Mouse (Mus musculus): ENCODE measurements around the gene Lat. TPM values are rescaled to one million over a fixed set of nuclear protein-coding genes. Genes with fewer than 3 reads are reported as not detected.
"Not testable (repeated sequence)": the region's sequence is repeated elsewhere in the genome, so short reads cannot be mapped to it uniquely, and the experiment has no call there.

Lat gene
- polyA plus RNA-seq, 2 experiments, result 2.7 to 4.1 TPM

- Histone ChIP-seq H3K9me3 (ENCODE audit: control insufficient read depth, low read length) (no peaks in the 10 kb centered on the region), H3K4me1 (ENCODE audit: control insufficient read depth, insufficient read depth, low read length) (no peaks in the 10 kb centered on the region), H3K27ac (replicated peaks; ENCODE audit: low read depth, low read length) (no peak overlapping the region), H3K27me3 (ENCODE audit: control insufficient read depth, insufficient read depth, low read length) (no peaks in the 10 kb centered on the region), H3K4me2 (replicated peaks; ENCODE audit: low read depth, low read length, severe bottlenecking) (no peak overlapping the region), H3K36me3 (ENCODE audit: control insufficient read depth, insufficient read depth, low read length) (no peaks in the 10 kb centered on the region), H3K4me3 (replicated peaks; ENCODE audit: low read length) (no peak overlapping the region), H3K9ac (ENCODE audit: low read depth, low read length, severe bottlenecking) (no peak overlapping the region)
- ATAC-seq (ENCODE audit: low FRiP score, low read depth) (no peak), DNase-seq (ENCODE audit: low spot score) (no peak)
- WGBS, result 90% methylated on average over 4 of the region's 4 CpGs
- TF ChIP-seq POLR2A (IDR thresholded peaks at IDR 0.05; ENCODE audit: borderline replicate concordance, extremely low read depth, insufficient read depth, insufficient read length), result no peak
Observed at GRCm38 (mm10) chr7:126411061-126411460, 41.7 kb upstream of the Lat start.

- Histone ChIP-seq H3K9ac (ENCODE audit: low read depth, low read length, severe bottlenecking) (no peak overlapping the region), H3K27ac (replicated peaks; ENCODE audit: low read depth, low read length) (no peak overlapping the region), H3K4me1 (ENCODE audit: control insufficient read depth, insufficient read depth, low read length) (no peaks in the 10 kb centered on the region), H3K9me3 (ENCODE audit: control insufficient read depth, low read length) (no peaks in the 10 kb centered on the region), H3K4me3 (replicated peaks; ENCODE audit: low read length) (no peak overlapping the region), H3K4me2 (replicated peaks; ENCODE audit: low read depth, low read length, severe bottlenecking) (no peak overlapping the region), H3K36me3 (ENCODE audit: control insufficient read depth, insufficient read depth, low read length) (no peaks in the 10 kb centered on the region), H3K27me3 (ENCODE audit: control insufficient read depth, insufficient read depth, low read length) (no peaks in the 10 kb centered on the region)
- no peak for TF ChIP-seq POLR2A (IDR thresholded peaks at IDR 0.05; ENCODE audit: borderline replicate concordance, extremely low read depth, insufficient read depth, insufficient read length)
- DNase-seq (ENCODE audit: low spot score), result no peak
- WGBS, result 93% methylated on average over 2 of the region's 2 CpGs
- no peak for ATAC-seq (ENCODE audit: low FRiP score, low read depth)
Observed at GRCm38 (mm10) chr7:126408686-126409085, 39.3 kb upstream of the Lat start.

- not testable (repeated sequence) for H3K4me2 ChIP-seq (replicated peaks; ENCODE audit: low read depth, low read length, severe bottlenecking); H3K9me3 ChIP-seq (ENCODE audit: control insufficient read depth, low read length); H3K36me3 ChIP-seq (ENCODE audit: control insufficient read depth, insufficient read depth, low read length); H3K9ac ChIP-seq (ENCODE audit: low read depth, low read length, severe bottlenecking); H3K4me1 ChIP-seq (ENCODE audit: control insufficient read depth, insufficient read depth, low read length); H3K27ac ChIP-seq (replicated peaks; ENCODE audit: low read depth, low read length); H3K27me3 ChIP-seq (ENCODE audit: control insufficient read depth, insufficient read depth, low read length); DNase-seq (ENCODE audit: low spot score); ATAC-seq (ENCODE audit: low FRiP score, low read depth); H3K4me3 ChIP-seq (replicated peaks; ENCODE audit: low read length)
- 79% methylated on average over 6 of the region's 8 CpGs for WGBS
Observed at GRCm38 (mm10) chr7:126402518-126402917, 33.1 kb upstream of the Lat start.

- H3K36me3 ChIP-seq (ENCODE audit: control insufficient read depth, insufficient read depth, low read length), result no peaks in the 10 kb centered on the region
- H3K9me3 ChIP-seq (ENCODE audit: control insufficient read depth, low read length), result no peaks in the 10 kb centered on the region
- DNase-seq (ENCODE audit: low spot score) (peak; percentile 73), ATAC-seq (ENCODE audit: low FRiP score, low read depth) (no peak)
- H3K27me3 ChIP-seq (ENCODE audit: control insufficient read depth, insufficient read depth, low read length), result no peaks in the 10 kb centered on the region
- WGBS, result 16% methylated on average over 5 of the region's 5 CpGs
- no peak overlapping the region for H3K4me2 ChIP-seq (replicated peaks; ENCODE audit: low read depth, low read length, severe bottlenecking)
- no peak overlapping the region for H3K4me3 ChIP-seq (replicated peaks; ENCODE audit: low read length)
- TF ChIP-seq POLR2A (IDR thresholded peaks at IDR 0.05; ENCODE audit: borderline replicate concordance, extremely low read depth, insufficient read depth, insufficient read length), result no peak
- no peak overlapping the region for H3K27ac ChIP-seq (replicated peaks; ENCODE audit: low read depth, low read length)
- H3K9ac ChIP-seq (ENCODE audit: low read depth, low read length, severe bottlenecking), result no peak overlapping the region
- peaks cover 3% of the 10 kb centered on the region; the same call in 1 of the 2 replicates for H3K4me1 ChIP-seq (ENCODE audit: control insufficient read depth, insufficient read depth, low read length)
Observed at GRCm38 (mm10) chr7:126399548-126399947, 30.2 kb upstream of the Lat start.

- DNase-seq (ENCODE audit: low spot score), result no peak
- Histone ChIP-seq H3K27me3 (ENCODE audit: control insufficient read depth, insufficient read depth, low read length) (no peaks in the 10 kb centered on the region), H3K4me1 (ENCODE audit: control insufficient read depth, insufficient read depth, low read length) (peaks cover 3% of the 10 kb centered on the region; the same call in 1 of the 2 replicates), H3K4me2 (replicated peaks; ENCODE audit: low read depth, low read length, severe bottlenecking) (no peak overlapping the region), H3K4me3 (replicated peaks; ENCODE audit: low read length) (no peak overlapping the region), H3K36me3 (ENCODE audit: control insufficient read depth, insufficient read depth, low read length) (no peaks in the 10 kb centered on the region), H3K9me3 (ENCODE audit: control insufficient read depth, low read length) (no peaks in the 10 kb centered on the region), H3K27ac (replicated peaks; ENCODE audit: low read depth, low read length) (no peak overlapping the region), H3K9ac (ENCODE audit: low read depth, low read length, severe bottlenecking) (no peak overlapping the region)
- no peak for TF ChIP-seq POLR2A (IDR thresholded peaks at IDR 0.05; ENCODE audit: borderline replicate concordance, extremely low read depth, insufficient read depth, insufficient read length)
- no peak for ATAC-seq (ENCODE audit: low FRiP score, low read depth)
- WGBS, result 80% methylated on average over 4 of the region's 4 CpGs
Observed at GRCm38 (mm10) chr7:126397822-126398221, 28.5 kb upstream of the Lat start.

GRCm38 (mm10) chr7:126397221-126397620, 27.9 kb upstream of the Lat start:
- H3K36me3 ChIP-seq (ENCODE audit: control insufficient read depth, insufficient read depth, low read length), result no peaks in the 10 kb centered on the region
- peak overlapping the region; percentile 24; the same call in 1 of the 2 replicates for H3K4me2 ChIP-seq (replicated peaks; ENCODE audit: low read depth, low read length, severe bottlenecking)
- no peaks in the 10 kb centered on the region for H3K9me3 ChIP-seq (ENCODE audit: control insufficient read depth, low read length)
- DNase-seq (ENCODE audit: low spot score), result no peak
- TF ChIP-seq POLR2A (IDR thresholded peaks at IDR 0.05; ENCODE audit: borderline replicate concordance, extremely low read depth, insufficient read depth, insufficient read length), result no peak
- 57% methylated on average over 6 of the region's 6 CpGs for WGBS
- no peak overlapping the region; the same call in 1 of the 2 replicates for H3K27ac ChIP-seq (replicated peaks; ENCODE audit: low read depth, low read length)
- no peak overlapping the region for H3K9ac ChIP-seq (ENCODE audit: low read depth, low read length, severe bottlenecking)
- peaks cover 3% of the 10 kb centered on the region; the same call in 1 of the 2 replicates for H3K4me1 ChIP-seq (ENCODE audit: control insufficient read depth, insufficient read depth, low read length)
- ATAC-seq (ENCODE audit: low FRiP score, low read depth), result no peak
- no peaks in the 10 kb centered on the region for H3K27me3 ChIP-seq (ENCODE audit: control insufficient read depth, insufficient read depth, low read length)
- peak overlapping the region; percentile 92; the same call in 1 of the 2 replicates for H3K4me3 ChIP-seq (replicated peaks; ENCODE audit: low read length)

Measured in limb, embryonic 14.5 days (tissue).